Mouse (Mus musculus) cerebellum, adult 9-11 months (tissue): ENCODE results near the gene Aip.
"Not testable (repeated sequence)": the region's sequence is repeated elsewhere in the genome, so short reads cannot be mapped to it uniquely, and the experiment has no call there.

Experiments used
- DNase-seq: peaks from one replicate; pipeline ENCODE4 v3.0.0; 2022

The Aip gene

DNA sequence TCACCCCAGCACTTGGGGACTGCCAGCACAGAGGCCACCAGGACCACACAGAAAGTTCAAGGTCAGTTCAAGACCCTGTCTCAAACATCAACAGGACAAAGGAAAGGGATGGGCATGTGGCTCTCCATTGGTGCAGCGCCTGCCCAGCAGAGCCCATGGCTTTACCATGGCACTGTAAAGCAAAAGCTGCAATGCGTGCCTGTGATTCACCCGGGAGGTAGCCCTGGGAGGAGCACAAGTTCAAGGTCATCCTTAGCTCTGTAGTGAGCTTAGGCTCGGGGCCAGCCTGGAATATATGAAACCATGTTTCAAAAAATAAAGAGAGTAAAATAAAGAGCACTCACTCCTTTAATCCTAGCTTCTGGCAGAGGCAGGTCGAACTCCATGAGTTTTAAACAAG, 26.2 kb upstream of the Aip start:
- peak; percentile 47 for DNase-seq

DNA sequence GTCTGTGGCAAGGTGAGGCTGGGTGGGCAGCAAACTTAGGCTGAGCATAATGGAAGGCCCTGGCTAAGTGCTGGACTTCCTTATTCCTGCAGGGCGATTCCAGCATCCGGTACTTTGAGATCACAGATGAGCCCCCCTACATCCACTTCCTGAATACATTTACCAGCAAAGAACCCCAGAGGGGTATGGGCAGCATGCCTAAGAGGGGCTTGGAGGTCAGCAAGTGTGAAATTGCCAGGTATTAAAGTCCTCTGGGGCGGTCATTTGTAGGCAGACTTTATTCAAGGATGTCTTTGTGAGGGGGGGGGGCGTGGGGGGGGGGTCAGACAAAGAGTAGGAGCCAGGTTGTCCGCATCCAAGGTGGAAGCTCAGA, 25.8 kb upstream of the Aip start:
- DNase-seq = no peak

DNA sequence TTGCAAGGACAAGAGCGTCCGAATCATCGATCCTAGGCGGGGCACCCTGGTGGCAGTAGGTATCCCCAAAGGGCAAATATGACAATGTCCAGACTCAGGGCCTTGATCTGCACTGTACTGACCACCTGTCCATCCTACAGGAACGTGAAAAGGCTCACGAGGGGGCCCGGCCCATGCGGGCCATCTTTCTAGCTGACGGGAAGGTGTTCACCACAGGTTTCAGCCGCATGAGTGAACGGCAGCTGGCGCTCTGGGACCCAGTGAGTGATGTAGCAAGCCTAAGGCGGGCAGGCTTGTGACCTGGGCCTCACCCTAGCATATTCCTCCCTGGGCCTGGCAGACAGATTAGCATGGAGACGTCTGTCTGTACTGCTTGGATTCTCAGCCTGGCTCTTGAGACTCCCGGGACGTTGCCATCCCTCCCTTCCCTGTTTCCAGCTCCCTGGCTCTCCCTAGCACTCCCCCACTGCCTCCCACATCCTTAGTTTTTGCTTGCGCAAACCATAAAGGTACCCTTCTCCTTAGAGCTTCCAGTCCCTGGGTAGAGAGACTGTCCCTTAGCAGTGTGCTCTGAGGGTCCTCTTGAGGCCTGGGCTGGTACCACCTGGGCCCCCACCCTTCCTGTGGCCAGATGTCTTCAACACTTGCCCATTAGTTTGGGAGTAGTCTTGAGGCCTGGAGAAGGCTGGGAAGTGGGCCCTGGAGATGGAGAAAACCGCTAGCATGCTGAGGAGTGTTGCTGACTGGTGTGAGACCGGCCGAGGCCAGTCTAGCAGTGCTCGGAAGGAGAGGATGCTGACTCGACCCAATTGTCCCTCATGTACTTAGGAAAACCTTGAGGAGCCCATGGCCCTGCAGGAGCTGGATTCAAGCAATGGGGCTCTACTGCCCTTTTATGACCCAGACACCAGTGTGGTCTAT, 25.2 kb upstream of the Aip start:
- no peak for DNase-seq

DNA sequence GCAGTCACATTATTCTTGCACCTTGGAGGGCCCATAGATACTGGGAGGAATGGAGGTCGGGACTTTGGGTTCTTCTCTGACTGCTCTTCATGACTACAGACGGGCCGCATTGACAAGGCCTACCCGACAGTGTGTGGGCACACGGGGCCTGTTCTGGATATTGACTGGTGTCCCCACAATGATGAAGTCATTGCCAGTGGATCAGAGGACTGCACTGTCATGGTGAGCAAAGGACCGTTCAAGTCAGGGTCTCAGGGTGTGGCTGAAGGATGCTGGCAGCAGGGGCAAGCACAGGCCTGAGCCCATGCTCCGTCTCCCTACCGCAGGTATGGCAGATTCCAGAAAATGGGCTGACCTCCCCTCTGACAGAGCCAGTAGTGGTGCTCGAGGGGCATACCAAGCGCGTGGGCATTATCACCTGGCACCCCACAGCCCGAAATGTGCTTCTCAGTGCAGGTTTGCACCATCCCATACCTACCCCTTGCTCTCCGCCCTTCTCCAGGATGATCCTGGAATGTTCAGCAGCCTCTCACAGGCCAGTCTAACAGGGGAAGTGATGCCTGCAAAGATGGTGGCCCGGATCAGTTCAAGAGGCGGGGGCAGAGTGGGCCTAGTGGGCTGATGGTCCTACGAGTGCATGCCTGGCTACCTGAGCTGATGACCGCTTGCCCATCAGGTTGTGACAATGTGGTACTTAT, 24.3 kb upstream of the Aip start:
- peak; percentile 56 for DNase-seq

DNA sequence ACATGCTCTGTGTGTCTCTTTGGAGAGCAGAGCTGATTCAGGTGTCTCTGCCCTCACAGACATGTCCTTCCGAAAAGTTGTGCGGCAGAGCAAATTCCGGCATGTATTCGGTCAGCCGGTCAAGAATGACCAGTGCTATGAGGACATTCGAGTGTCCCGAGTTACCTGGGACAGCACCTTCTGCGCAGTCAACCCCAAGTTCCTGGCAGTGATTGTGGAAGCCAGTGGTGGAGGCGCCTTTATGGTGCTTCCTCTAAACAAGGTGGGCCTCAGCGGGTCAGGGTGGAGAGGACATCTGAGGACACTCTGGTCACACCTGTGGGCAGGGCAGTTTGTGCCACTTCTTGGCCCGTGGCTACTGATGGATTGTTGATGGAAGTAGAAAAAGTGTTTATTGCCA, 23.6 kb upstream of the Aip start:
- DNase-seq = peak; percentile 53

DNA sequence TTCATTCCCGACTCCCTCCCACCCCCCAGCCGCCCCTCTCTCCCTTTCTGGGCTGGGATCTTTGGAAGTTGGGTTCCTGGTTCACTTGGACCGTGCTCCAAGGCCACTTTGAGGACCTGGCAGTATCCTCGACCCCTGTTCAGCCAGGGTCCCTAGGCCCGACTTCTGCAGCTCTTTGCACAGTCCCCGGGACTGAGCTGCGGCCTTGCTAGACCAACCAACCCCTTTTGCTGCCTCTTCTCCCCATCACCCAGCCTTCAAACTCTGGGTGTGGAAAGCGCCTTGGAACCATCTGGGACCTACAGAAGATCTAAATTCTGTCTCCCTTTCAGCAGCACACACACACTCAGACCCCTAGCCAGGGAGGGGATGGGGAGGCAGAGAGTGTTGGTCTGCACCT, 23.2 kb upstream of the Aip start:
- DNase-seq = no peak

DNA sequence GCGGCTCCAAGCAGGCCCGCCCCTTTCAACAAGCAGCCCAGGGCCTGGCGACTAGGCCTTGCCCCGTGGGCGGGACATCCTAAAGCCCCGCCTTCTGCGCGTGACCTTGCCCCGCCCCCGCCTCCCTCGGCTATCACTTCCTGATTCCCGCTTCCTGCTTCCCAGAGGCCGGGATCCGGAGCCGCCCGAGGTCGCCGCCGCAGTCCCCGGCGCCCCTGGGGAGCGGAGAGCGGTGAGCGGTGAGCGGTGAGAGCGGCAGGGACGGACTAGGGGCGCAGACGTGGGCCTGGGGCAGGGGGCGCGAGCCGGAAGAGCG, 22.8 kb upstream of the Aip start, which contains the start of gene Coro1b:
TSS of gene Coro1b (plus strand) at position 129 of the 316 bp plus-strand sequence.
- DNase-seq = peak; percentile 96

DNA sequence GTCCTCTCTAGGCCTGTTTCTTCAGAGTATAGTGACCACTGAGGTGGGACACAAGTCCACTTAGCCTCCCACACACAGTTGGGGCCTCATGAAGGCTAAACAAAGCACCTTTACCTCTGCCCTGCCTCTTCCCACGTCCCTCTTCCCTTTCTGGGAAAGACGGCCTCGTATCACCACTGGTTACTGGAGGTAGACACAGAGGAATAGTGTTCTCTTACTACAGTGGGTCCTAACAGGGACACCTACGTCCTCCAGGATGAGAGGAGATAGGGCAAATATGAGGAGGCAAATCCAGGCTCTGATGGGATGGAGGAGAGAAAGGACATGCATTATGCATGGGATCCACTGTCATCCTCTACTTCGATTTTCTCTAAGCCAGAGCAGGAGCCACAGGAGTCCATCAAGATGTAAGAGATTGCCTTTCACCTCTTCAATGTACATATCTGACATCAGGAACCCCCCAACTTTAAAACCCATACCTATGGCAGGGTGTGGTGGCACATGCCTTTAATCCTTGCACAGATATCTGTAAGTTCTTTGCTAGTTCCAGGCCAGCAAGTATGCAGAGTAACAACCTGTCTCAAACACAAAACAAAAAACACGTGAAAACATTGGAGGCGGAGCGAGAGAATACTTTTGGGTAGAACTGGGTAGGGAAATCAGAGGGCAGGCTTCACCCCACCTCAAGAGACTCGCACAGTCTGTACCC, 22.3 kb upstream of the Aip start:
- peak; percentile 52 for DNase-seq

DNA sequence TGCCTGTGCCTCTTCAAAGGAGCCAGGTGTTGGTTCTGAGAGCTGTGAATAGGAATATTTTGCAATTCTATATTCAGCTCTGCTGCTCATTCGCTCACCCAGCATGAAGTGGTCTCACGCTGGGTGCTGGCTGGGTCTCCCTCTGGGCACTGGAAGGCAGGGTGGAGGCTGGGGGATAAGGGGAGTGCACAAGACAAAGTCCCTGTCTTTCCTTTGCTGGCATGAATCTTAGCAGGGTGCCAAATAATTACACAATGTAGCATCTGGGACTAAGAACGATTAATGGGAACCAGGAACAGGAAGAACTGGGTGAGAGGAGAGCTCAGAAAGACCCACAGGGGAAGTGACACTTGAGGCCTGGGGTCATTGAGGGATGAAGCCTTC, 21.4 kb upstream of the Aip start:
- DNase-seq = peak; percentile 55

DNA sequence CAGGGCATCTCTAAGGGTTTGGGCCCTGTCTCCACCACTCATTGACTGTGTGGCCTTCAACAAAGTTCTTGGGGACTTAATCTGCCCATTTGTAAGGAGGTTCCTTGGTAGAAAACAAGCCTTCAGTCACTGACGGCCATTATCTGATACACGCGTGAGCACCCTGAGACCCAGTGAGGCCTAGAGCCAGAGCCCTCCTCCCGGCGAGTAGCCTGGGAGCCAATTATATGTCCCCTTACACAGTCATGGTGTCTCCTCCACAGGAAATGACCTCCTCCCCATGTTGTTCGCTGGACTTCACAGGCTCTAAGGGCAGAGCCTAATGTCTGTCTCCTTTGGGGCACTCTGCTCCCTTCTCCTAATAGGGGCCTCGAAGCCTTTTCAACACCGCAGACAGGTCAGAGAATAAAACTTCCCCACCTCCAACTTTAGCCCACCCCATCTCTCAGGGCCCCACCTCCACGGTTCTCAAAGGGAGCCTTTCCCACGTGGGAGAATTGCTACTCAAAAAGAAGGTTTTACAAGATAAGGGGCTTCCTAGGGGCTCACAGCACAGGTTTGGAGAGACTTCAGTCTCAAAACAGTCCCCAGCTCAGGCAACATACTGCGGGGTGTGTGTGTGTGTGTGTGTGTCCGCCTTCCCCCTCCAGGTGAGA, 20.8 kb upstream of the Aip start:
- peak; percentile 42 for DNase-seq

DNA sequence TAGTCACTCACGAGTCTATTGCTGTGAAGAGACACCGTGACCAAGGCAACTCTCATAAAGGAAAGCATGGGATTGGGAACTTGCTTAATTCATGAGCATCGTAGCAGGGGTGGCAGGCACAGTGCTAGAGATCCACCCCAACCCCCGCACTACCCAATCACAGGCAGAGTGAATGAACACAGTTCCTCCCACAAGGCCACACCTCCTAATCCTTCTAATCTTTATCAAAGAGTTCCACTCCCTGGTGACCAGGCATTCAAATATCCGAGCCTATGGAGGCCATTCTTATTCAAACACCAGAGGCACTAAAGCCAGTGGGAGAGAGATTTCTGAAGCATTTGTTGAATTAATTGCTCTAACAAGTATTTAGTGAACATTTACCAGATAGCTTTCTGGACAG, 20.3 kb upstream of the Aip start:
- DNase-seq = no peak

DNA sequence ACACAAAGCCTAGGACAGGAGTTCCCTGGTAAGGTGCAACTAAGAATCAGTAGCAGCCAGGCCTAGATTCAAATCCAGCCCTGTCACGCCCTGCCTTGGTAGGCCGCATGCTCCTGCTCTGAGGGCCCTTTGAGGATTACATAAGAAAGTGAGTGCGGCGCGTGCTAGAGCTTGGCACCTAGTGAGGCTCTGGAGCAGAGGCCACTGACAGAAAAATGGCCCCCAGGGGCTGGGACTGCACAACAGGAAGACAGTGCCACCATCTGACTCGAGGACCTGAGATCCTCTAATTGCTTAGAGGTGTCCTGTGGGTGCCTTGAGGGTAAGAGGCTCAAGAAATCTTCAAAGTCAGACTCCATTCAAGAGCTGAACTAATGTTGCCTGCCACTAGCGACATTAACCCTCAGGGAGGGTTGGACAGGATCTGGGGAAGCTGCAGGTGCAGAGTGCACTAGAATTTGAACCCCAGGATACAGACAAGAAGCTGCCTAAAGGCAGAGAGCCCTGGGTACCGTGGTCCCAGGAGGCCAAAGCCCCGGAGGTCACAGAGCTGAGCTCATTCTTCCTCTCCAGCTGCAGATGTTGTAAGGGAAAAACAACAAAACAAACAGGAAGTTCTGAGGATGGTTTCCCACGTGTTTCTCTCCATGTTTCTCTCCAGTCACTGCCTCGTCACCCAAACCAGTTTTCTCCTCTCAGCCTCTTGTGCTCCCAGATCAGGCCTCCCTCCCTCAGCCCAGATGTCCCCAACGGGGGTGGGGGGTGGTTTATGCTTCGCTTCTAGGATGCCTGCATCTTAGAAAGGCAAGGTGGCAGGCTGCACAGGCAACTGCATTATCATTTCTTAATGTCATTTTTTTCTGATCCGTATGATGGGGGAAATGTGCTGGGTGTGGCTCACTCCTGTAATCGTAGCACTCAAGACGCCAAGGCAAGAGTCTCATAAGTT, 19.2 kb upstream of the Aip start:
- DNase-seq = no peak

DNA sequence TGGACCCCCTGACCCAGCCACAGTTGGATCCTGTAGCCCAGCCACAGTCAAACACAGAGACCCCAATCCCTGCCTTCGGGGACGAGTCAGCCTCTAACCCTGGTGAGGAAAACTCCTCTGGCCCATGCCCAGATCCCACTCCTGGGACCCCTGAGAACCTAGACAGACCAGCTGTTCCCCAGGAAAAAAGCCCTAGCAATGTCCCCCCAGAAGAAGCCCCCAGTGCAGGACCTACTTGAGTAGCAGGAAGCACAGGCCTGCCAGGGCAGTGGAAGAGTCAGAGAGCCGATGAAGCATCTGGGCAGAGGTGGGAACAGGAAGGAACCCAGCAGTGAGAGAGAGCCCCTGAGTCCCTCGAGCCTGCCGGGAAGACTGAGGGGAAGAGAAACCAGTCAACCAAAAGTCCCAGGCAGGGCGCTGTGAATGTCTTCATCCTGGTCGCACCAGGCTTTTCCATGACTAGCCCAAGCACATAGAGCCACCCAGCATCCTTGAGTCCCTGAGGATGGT, 18.2 kb upstream of the Aip start, which contains the start of gene Cabp4:
TSS of gene Cabp4 (minus strand) at position 275 of the 510 bp plus-strand sequence.
- no peak for DNase-seq

DNA sequence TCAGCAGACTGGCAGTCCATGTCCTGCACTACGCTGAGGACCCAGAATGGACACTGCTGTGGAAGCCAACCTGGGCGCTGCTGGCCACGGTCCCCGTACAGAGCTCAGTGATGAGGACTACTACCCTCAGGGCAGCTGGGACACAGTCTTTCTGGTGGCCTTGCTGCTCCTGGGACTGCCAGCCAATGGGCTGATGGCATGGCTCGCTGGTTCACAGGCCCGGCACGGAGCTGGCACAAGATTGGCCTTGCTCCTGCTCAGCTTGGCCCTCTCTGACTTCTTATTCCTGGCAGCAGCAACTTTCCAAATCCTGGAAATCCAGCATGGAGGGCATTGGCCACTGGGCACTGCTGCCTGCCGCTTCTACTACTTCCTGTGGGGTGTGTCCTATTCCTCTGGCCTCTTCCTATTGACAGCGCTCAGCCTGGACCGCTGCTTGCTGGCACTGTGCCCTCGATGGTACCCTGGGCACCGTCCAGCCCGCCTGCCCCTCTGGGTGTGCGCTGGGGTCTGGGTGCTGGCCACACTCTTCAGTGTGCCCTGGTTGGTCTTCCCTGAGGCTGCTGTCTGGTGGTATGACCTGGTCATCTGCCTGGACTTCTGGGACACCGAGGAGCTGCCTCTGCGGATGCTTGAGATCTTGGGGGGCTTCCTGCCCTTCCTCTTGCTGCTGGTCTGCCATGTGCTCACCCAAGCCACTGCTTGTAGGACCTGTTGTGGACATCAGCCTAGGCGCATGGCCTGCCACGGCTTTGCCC, 16.9 kb upstream of the Aip start:
- DNase-seq = peak; percentile 46

DNA sequence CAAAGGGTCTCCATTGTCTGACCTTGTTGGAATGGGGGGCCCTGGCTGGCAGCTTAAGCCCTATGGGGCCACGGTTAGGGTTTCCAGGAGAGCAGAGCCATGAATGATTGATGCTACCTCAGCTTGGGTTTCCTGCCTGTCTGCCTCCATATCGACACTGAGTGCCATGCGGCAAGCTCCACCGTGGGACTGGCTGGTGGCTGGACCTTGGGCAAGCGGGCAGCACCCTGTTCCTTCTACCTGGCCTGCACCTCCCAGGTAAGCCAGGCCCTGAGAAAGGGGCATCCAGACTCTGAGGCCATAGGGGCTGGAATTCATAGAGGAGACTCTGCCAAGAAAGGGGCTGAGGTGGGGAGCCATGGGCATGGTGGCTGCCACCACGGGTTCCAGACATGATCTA, 14.5 kb upstream of the Aip start:
- no peak for DNase-seq

DNA sequence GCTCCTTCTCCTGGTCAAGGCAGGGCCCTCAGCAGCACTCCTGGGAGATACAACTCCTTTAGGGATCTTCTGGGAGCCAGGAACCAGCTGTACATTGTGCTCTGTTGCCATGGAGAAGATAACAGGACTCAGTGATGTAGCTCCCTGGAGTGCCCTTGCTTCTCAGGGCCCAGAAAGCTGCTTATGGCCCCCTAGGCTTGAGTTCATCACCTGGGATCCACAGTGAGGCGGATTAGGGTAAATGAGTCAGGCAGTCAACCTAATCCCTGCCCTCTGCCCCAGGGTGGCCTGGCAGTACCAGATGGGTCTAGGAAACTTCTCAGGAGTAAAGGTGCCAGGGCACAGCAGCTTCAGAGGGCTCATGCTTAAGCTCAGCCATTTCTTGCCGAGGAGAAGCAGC, 13.8 kb upstream of the Aip start, which contains the start of gene Gpr152:
TSS of gene Gpr152 (plus strand) at position 342 of the 400 bp plus-strand sequence.
- DNase-seq = no peak

DNA sequence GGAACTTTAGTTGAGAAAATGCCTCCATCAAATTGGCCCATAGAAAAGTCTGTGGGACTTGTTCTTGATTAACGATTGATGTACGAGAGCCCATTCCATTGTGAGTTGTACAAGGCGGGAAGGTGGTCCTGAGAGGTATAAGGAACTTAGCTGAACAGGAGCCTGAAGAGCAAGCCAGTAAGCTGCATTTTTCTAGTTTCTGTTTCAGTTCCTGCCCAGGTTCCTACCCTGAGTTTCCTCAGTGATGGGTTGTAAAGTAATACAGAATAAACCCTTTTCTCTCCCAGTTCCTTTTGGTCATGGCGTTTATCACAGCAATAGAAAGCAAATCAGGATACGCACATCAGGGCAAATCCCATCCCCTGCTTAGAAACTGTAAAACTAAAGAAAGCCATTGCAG, 12.3 kb upstream of the Aip start:
- no peak for DNase-seq

DNA sequence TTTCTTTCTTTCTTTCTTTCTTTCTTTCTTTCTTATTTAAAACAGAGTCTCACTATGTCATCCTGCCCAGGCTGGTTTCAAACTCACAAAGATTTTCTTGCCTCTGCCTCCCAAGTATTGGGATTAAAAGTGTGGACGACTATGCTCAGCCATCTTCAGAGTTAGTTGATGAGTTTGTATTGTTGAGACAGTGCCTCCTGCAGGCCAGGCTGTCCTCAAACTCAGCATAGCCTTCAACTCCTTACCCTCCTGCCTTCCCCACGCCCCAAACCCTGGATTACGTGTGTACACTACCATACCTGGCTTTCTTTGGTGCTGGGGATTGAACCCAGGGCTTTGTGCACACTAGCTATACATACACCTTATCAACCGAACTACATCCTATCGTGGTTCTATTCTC, 10.8 kb upstream of the Aip start:
- DNase-seq = no peak

DNA sequence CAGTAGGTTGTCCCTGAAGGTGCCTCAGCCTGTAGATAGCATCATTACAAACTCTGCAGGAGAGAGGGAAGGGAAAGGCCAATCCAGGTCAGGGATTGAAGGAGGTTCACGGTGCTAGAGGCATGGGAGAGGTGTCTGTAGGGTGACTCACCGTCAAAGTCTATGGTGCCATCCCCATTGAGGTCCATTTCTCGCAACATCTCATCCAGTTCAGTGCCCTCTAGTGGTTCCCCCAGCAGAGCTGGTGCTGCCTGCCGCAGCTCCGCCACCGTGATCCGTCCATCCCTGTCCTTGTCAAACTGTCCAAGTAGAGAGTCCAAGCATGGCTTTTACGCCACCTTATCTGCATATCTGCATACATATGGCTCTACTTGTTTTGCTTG, 10.3 kb upstream of the Aip start:
- DNase-seq = not testable (repeated sequence)

DNA sequence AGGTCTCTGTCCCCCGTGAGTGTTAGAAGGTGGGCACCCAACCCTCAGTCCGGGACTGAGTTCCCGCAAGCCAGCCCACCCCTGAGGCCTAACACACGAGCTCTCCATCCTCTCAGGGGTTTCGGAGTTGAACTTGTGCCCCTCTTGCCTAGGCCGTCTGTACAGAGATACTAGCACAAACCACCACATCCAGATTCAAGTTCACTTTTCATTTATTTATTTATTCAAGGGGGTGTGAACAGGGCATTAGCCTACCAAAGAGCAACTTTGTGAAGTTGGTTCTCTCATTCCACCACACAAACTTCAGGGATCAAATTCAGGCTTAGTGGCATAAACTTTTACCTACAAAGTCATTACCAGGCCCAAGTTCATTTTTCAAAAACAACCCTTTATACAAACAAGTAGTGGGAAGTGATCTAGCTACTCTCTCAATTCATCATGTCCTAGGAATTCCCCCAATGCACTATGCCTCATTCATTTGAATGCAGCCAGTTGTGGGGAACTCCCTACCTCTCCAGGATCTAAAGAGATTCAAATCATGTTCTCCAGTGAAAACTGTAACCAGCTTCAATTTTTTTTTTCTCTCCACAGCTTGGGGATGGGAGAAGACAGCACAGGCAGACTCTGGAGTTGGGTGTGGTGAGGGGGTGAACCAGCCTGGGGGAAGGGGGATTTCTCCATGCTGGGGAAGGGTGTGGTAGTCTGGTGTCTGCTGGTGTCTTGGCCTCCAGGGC, 9.7 kb upstream of the Aip start:
- DNase-seq = not testable (repeated sequence)
